Mouse (Mus musculus) cerebellum, adult 8-10 months (tissue): ENCODE data around the gene Rabep2.
"Not testable (repeated sequence)": the region's sequence is repeated elsewhere in the genome, so short reads cannot be mapped to it uniquely, and the experiment has no call there.

Experiments used
- DNase-seq: peaks from one replicate; pipeline ENCODE4 v3.0.0; 2022

Gene Rabep2

DNA sequence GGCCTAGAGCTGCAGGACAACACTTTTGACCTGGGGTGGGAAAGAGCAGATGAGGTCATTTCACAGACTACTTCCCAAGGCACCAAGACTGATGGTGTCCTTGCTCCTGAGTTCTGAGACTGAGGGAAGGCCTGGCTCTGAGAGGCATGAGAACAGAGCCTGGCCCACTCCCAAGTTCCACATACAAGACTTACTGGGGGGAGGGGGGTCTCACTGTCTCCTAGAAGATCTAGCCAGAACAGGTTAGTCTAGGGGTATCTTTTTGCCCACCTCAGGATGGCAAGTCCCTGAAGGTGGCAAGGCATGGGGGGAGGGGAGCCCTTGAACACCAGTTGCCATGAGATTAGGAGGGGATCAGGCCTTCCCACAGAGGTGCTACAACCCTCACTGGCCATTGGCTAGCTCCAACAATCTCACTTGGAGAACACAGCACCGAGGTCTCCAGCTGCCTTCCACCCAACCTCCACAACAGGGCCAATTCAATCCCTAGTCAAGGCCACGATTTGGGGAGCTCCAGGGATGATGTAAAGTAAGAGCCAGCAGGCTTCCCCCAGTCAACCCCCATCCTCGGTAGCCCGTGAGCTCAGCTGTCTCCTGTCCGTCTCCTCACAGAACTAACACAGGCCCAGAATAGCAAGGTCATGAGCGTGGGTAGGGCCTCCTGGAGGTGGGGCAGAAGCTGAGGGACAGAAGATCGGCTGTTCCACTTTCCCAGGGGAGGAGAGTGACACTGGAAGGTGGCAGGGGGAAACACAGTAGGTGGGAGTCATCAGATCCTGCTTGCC lies 36.9 kb downstream of the Rabep2 start:
- DNase-seq: no peak

DNA sequence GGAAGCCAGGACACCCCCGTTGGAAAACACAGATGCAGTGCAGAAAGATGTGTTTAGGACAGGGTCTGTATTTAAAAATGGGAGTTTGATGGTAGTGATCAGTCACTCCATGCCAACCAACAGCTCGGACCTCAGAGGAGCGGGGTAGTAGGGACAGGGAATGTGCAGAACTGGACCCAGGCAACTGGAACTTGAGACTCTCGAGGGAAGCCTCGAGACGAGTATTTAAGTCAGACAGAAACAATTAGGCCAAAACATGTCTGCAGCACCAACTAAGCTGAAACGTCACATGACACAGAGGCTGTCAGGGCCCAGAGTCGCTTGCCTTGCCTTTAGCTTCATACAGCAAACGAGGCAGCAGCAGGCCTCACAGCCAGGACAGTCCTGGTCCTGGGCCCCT lies 37.6 kb downstream of the Rabep2 start:
- DNase-seq: no peak

- DNase-seq: no peak
Observed at GRCm38 (mm10) chr7:126466707-126467106, 38.1 kb downstream of the Rabep2 start.

GRCm38 (mm10) chr7:126467271-126467670 lies 38.7 kb downstream of the Rabep2 start:
- DNase-seq: no peak

GRCm38 (mm10) chr7:126467834-126468627 lies 39.5 kb downstream of the Rabep2 start:
- DNase-seq: no peak

GRCm38 (mm10) chr7:126470077-126470476 lies 41.5 kb downstream of the Rabep2 start:
- no peak for DNase-seq

DNA sequence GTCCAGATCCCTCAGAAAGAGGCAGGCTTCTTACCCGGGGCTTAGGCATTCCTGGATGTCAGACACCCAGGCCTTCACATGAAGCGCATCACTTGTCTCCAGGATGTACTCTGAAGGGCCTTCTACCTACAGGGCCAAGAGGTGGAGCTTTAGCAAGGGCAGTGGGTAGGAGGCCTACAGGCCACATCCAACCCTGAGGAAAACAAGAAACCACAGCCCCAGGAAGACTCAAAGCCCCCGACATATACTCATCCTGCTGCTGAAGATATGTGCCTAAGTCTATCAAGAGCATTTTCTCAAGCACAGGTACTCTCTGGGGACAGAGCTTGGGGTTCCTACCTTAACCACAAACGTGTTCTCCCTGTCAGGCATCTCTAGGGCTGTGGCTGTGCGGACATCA lies 42.8 kb downstream of the Rabep2 start:
- no peak for DNase-seq

- DNase-seq: no peak
Observed at GRCm38 (mm10) chr7:126471853-126472252, 43.3 kb downstream of the Rabep2 start.

- DNase-seq: no peak
Observed at GRCm38 (mm10) chr7:126472306-126472705, 43.7 kb downstream of the Rabep2 start.

- DNase-seq: no peak
Observed at GRCm38 (mm10) chr7:126472713-126473112, 44.2 kb downstream of the Rabep2 start.

- no peak for DNase-seq
Observed at GRCm38 (mm10) chr7:126473470-126474086, 45.0 kb downstream of the Rabep2 start.

DNA sequence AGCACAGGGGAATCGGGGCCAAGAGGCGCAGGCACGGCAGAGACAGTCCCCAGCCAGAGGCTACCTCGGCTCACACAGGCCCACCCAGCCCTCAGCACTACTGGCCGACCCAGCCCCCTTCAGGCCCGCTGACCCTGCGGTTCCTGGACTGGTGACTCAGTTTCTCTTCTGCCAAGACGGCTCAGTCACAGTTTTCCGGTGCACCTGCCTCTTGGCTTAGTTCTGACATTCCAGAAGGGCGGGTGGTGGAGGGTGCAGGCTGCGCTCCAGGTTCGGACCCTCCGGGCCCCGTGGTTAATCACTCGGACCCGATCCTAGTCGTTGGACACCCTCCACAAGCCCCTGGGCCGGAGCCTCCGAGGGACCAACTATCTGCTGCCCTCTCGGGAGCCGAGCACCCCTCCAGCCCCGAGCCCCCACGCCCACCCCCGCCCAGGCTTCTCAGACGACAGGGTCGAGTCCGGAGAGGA lies 46.0 kb downstream of the Rabep2 start:
- DNase-seq: peak; percentile 45

DNA sequence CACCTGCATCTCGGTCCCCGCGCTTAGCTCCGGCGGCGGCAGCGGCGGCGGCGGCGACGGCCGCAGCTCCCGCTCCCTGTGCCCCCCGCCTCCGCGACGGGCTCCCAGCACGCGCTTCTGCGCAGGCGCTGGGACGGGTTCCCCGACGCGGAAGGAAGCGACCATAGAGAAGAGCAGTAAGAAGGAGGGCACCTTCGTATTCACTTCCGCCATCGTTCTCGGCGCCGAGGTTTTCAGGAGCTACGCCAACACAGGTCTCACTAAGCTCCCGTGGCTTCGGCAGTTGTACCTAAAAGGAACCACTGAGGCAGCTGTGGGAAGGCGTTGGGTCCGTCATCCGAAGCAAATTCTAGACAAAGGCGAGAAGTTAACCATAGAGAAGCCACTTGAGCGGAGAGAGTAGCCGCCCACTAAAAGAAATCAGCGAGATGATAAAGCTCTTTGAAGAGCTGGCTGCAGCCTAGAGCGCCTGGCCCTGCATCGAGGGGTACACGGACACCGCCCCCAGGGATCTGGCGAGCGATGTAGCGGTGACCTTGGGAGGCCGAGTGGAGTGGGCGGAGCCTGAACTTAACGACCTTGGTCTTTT lies 46.5 kb downstream of the Rabep2 start, which contains the start of gene Sh2b1:
TSS of gene Sh2b1 (minus strand) at position 432 of the 589 bp plus-strand sequence.
- DNase-seq: peak; percentile 90

DNA sequence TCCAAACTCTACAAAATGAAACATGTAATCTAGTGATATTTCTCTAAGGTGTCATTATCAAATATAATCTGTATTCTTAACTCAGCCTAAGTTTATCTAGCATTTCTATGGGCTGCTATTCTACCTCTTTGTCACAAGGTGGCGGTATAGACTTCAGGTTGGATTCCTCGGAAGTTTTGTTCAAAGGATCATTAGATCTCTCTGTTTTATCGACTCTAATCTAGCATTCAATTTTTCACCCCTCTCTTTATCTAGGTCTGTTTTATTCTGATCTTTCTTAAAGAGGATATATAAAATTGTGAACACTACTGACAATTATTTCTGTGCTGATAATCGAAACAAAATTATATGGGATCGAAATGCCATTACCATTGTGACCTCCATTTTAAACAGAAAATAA lies 53.1 kb downstream of the Rabep2 start:
- DNase-seq: no peak

GRCm38 (mm10) chr7:126482392-126482871 lies 53.9 kb downstream of the Rabep2 start:
- peak; percentile 73 for DNase-seq

DNA sequence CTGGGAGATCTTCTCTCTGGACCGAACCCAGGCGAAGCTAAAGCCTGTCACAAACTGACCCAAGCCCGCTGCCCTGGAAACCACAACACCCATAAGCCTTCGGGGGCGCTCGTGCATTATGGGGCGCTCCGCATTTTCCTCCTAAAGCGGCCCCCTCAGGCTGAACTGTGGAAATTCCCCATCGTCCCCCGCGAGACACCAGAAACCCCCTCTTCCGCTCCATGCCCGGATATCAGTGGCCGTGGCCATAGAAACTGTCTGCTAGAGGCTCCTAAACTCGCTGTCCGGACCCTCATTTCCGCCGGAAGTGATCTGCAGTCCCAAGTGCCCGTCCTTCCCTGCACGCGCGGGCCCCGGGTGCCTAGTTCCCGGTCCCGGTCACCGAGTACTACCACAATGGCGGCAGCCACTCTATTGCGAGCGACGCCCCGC lies 58.5 kb downstream of the Rabep2 start, which contains the start of gene Tufm:
TSS of gene Tufm (plus strand) at position 310 of the 432 bp plus-strand sequence.
- peak; percentile 96 for DNase-seq

GRCm38 (mm10) chr7:126487617-126488385 lies 59.2 kb downstream of the Rabep2 start:
- DNase-seq: not testable (repeated sequence)

GRCm38 (mm10) chr7:126491005-126491404 lies 62.4 kb downstream of the Rabep2 start:
- DNase-seq: no peak

DNA sequence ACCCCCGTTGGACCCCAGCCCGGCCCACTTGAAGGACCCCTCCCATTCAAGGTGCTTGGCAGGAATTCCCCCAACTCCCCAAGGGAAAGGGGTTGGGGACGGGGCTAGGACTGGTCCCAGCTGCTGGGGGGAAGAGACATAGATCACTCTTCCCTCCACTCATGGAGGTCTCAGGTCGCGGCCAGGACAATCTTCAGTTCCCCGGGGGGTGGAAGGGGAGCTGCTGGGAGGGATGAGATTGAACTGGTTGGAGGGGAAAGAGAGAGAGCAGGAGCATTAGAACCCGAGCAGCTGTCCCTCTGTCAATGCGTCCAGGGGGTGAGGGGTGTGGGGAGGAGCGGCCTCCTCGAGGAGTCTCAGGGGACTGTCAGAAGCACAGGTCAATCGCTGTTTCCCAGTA lies 63.4 kb downstream of the Rabep2 start:
- DNase-seq: no peak

- DNase-seq: no peak
Observed at GRCm38 (mm10) chr7:126494120-126494519, 65.6 kb downstream of the Rabep2 start.

GRCm38 (mm10) chr7:126496475-126496874 lies 67.9 kb downstream of the Rabep2 start:
- no peak for DNase-seq

- DNase-seq: no peak
Observed at GRCm38 (mm10) chr7:126497966-126498365, 69.4 kb downstream of the Rabep2 start.
